Mouse (Mus musculus) adrenal gland, postnatal 4 days (tissue): ENCODE results near the gene Emp3. TPM values are rescaled to one million over a fixed set of nuclear protein-coding genes. Genes with fewer than 3 reads are reported as not detected.
"Not testable (repeated sequence)": the region's sequence is repeated elsewhere in the genome, so short reads cannot be mapped to it uniquely, and the experiment has no call there.

Source experiments
- DNase-seq, 2 experiments: peaks; one replicate each; pipeline ENCODE4 v3.0.0; 2021 to 2022; ENCODE audit warnings: low spot score in 2 of 2, mixed read lengths in 2 of 2
- long read RNA-seq, 2 experiments: library from polyadenylated mRNA; stranded (forward); transcript quantifications; one replicate each; pipeline ENCODE4 v2.0.0; 2021
- total RNA-seq, 2 experiments: library from RNA; stranded (reverse); gene quantifications; 2 replicates each; pipeline ENCODE4 v1.2.3; 2021

Emp3 gene
- 100 to 1,000 TPM; 191 to 202 TPM for total RNA-seq
- long read RNA-seq, experiment 1, transcript Emp3-202 (5 exons, 784 nt) = minor isoform, 7 of 168 reads
- long read RNA-seq, experiment 1, transcript Emp3-204 (3 exons, 380 nt) = minor isoform, 6 of 168 reads
- long read RNA-seq, experiment 1, transcript Emp3-201 (5 exons, 736 nt) = major isoform, 147 of 168 reads
- long read RNA-seq, experiment 1, partial matches to known transcripts = 5 of 168 reads
- long read RNA-seq, experiment 1, other reads (novel, unspliced or antisense) = 1 of 168 reads
- long read RNA-seq, experiment 2, transcript Emp3-204 (3 exons, 380 nt) = minor isoform, 8 of 138 reads
- long read RNA-seq, experiment 2, transcript Emp3-201 (5 exons, 736 nt) = major isoform, 115 of 138 reads
- long read RNA-seq, experiment 2, partial matches to known transcripts = 6 of 138 reads
- long read RNA-seq, experiment 2, other reads (novel, unspliced or antisense) = 6 of 138 reads

DNA sequence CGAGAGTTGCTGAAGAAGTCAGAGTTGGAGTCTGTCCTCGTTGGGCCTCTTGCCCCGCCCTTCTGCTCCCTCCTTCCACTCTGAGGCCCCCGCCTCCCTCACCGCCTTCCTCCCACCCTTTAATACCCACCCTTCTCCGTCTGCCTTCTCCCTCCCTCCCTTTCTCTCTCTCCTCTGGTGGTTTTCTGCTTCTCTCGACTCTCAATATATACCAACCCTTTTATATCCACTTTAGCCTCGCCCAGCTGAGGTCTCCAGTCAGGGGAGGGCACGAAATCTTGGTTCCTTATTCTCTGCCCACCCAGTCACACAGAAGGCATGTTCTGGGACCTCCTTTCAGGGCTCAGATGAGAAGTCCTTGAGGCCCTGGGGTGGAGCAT, at the start of gene Emp3:
TSS of gene Emp3 (minus strand) at position 163 of the 380 bp plus-strand sequence.
- DNase-seq = no peak

DNA sequence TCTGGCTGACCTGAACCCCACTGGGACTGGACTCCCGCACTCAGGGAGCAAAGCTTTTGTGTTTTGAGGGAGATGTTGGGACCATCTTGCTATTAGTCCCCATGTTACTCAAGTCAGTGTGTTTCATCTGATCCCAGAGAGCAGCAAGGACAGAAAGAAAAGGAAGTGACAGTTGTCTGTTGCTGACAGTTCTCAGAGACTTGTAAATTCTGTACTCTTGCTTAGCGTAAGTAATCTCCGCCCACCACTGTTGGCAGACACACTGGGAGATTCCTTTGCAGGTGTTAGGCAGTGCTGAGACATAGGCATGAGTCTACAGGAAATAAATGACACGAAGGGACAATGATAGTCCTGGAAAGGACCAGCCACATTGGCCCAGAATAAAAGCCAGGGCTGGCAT, 35.4 kb upstream of the Emp3 start:
- DNase-seq = no peak

DNA sequence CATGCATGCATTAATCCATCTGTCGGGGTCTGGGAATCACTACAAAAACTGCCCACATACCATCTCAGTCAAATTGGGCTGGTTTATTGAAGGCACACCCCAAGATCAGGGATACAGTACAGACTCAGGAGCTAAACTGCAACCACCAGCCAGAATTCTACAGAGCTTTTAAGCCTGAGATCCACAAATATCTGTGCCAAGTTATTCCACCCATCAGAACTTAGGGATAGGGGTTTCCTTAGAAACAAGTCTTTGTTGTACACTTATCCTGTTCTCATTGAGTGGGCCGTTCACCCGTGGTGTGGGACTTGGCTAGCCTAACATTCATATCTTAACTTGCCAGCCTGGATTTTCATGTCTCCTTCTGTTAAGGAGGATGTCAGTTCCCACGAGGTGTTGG, 27.9 kb upstream of the Emp3 start:
- DNase-seq = no peak

DNA sequence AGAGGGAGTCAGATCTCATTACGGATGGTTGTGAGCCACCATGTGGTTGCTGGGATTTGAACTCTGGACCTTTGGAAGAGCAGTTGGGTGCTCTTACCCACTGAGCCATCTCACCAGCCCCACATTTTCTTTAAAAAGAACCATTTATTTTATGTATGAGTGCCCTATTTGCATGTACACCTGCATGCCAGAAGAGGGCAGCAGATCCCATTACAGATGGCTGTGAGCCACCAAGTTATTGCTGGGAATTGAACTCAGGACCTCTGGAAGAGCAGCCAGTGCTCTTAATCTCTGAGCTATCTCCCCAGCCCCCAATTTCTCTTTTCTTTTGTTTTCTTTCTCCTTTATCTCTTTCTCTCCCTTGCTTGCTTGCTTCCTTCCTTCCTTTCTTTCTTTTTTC, 22.1 kb upstream of the Emp3 start:
- not testable (repeated sequence) for DNase-seq

DNA sequence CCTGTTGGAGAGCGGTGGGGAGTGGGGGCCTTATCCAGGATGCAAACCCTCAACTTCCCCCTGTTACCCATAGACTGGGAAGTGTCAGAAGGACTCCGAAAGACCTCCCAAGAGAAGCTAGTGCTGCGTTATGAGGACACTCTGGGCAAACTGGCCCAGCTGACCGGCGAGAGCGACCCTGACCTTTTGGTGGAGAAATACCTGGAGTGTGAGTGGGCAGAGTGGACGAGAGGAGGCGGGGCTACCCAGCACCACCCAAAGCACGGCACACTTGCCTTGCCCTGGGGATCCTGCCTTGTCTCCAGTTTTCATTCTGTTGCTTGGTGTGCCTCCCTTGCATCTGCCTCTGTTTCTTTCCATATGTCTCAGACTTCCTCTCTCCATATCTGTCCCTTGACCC, 20.8 kb upstream of the Emp3 start:
- DNase-seq = no peak

DNA sequence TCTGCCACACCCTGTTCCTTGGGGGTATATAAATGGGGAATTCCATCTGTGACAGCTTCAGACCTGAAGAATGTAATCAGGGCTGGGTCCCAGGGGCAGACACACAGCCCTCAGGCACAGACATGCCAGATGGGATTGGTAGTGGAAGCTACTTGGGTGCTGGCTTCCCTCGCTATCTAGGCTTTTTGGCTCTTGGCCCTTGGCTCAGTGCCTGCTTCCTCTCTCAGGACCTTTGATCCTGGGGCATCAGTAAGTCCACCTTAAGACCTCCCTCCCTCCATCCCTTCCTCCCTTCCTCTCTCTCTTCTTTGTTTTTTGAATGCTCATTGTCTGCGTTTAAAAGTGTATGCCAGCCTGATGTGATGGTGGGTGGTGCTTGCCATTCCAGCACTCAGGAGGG, 18.6 kb upstream of the Emp3 start:
- DNase-seq = no peak

DNA sequence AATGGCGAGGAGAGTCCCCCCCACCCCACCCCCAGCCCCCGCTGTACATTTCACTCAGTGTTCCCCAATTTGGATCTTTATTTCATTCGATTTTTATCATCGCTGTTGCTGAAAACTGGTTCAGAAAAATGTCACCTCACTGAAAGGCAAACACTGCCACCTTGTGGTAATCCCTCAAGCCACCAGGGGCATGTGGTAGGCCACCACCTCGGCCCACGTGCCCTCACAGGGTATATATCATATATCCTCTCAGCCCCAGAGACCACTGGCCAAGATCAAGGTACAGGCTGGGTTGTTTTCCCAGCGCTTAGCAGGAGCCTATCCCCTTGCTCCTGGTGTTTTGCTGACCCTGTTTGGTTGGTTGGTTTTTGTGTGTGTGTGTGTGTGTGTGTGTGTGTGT, 13.9 kb upstream of the Emp3 start:
- no peak for DNase-seq

DNA sequence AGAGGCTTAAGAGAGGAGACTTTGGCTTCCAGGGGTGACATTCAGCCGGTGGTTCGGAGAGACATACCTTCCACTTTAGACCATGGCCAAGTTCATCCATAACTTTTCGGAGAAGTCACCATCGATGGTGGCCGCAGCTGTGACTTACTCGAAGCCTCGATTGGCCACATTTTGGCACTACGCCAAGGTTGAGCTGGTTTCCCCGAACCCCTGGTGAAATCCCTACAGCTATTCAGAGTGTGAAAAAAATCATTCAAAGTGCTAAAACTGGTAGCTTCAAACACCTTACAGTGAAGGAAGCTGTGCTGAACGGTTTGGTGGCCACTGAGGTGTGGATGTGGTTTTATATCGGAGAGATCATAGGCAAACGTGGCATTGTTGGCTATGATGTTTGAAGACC, 12.6 kb upstream of the Emp3 start:
- not testable (repeated sequence) for DNase-seq

DNA sequence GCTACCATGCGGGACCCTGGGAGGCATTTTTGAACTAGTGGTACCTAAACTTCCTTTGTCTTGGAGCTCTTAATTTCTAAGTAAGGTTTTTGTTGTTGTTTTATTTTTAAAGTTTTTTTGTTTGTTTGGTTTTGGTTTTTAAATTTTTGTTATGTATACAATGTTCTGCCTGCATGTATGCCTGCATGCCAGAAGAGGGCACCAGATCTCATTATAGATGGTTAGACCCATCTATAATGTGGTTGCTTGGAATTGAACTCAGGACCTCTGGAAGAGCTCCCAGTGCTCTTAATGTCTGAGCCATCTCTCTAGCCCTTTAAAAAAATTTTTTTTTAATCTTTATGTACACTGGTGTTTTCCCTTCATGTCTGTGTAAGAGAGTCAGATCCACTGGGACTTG, 8.5 kb upstream of the Emp3 start:
- no peak for DNase-seq

DNA sequence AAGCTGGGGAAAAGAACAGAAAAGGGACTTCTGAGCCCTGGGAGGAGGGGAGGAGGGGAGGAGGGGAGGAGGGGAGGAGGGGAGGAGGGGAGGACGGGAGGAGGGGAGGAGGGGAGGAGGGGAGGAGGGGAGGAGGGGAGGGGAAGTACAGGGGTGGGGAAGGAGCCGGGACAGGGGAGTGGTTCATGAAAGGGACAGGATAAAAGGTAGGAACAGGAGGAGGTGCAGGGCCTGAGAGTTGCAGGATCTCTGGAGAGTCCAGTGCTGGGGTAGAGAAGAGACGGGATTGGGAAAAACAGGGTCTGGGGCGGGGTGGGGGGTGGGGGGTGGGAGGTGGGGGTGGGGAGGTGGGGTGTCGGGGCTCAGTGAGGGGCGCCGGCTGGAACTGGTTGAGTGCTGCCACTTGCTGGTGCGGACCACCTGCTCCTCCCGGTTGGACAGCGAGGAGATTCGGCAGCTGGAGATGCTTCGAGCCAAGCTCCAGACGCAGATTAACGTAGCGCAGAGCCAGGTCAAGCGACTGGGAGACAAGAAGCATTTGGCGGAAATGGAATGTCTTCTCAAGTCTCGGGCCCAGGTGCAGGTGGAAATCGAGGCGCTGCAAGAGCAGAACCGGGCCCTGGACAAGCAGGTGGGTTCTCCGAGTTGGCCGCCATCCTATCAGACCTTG, 7.6 kb upstream of the Emp3 start:
- no peak for DNase-seq

DNA sequence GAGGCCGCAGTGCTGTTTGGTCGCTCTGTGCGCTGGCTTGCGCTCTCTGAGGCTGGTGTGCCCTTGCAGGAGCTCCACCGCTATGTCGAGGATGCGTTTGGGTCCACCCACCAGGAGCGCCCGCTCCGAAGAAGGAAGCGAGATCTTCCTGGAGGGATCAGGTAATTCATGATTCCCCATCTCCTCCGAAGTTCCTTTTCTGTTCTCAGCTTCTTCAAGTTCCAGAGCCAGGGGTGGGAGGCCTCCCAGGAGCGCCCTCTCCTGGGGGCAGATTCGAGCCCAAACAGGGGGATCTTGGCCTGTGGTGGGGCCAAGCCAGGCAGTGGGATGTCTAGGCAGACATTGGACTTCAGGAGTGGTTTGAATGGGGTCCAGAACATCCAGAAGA, 3.2 kb upstream of the Emp3 start:
- no peak for DNase-seq

DNA sequence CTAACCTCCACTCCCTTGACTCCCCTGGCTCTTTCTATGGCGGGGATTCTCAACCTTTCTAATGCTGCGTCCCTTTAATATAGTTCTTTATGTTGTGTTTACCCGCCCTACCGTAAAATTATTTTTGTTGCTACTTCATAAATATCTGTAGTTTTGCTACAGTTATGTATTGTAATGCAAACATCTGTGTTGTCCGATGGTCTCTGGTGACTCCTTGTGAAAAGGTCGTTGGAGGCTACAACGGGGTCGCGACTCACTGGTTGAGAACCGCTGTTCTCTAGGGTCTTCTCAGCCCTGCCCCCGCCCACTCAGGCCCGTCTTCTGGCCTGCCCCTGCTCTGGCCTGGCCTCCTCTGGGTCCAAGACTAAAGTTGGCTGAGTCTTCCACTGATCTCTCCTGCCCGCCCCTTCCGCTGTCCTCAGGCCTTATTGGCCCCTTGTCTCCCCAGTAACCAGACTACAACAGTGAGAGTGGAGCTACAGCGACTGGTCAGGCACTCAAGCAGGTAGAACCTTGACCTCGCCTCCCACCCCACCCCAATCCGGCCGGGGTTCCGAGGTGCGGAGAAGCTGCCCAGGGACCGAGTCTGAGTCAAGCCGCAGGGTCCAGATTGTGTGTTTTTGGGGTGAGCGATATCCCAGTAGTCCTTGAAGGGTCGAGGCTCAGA, 2.7 kb upstream of the Emp3 start, which contains the start of gene Ccdc114:
TSS of gene Ccdc114 (plus strand) at position 311 of the 667 bp plus-strand sequence.
- DNase-seq = peak; percentile 38 to 72

DNA sequence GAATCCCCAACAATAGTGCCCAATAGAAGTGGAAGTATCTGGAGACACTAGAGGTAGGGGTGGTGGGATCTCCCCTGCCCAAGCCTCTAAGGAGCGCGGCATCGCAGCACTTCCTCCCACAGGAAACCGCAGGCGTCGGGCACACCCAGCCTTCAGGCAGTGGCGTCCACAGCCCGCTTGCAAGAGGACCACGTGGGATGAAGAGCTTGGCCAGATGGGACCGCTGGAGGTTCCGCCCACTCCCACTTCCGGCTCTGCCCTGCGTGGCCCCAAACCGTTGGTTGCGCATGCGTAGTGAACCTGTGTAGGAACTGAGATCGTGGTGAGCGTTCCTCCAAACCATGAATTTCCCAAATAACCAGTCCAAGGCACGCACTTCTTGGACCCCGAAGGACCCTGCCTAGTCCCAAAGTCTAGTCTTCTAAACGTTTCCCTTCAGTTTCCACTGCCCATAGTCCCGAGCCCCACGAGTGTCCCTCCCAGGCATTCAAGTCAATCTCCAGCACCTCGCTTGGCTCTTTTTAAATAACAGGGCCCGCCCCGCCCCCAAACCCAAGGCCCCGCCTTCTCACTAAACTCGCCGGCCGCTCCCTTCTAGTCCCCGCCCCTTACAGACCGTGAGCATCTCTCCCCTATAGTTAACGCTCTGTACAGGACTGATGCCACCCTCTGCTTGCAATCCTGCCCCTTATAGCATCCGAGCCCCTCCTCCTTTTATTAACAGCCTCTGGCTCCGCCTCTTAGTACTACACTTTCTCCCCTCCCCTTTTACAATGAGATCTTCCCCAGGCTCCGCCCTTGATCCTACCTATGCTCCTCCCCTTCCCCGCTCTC, 1.9 kb upstream of the Emp3 start:
- DNase-seq = peak; percentile 67 to 90

DNA sequence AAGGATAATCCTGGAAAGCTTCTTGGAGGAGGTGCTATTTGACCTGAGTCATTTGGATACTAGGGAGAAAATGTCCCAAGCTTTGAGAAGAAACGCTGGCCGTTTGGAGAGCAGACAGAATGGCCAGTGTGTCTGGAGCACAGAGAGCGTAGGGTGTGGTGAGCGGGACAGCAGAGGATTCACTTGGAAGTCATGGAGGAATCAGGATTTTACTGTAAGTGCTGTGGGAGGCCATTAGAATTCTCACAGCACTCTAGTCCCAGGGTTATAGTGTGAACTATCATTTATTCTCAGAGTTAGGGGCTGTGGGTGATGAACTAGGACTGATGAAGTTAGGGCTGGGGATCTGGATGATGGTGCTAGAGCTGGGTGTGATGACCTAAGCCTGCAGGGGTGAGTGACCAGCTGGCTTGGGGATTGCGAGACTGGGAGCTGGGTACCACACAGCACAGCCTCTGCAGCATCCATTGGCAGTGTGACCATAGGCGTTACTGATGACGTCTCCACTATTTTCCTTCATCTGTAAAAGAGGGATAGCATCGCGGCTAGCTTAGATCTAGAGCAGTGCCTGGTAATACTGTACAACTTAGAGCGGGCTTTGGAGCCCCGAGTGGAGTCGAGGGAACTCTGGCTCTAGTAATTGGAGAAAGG, 871 bp upstream of the Emp3 start:
- DNase-seq = no peak

DNA sequence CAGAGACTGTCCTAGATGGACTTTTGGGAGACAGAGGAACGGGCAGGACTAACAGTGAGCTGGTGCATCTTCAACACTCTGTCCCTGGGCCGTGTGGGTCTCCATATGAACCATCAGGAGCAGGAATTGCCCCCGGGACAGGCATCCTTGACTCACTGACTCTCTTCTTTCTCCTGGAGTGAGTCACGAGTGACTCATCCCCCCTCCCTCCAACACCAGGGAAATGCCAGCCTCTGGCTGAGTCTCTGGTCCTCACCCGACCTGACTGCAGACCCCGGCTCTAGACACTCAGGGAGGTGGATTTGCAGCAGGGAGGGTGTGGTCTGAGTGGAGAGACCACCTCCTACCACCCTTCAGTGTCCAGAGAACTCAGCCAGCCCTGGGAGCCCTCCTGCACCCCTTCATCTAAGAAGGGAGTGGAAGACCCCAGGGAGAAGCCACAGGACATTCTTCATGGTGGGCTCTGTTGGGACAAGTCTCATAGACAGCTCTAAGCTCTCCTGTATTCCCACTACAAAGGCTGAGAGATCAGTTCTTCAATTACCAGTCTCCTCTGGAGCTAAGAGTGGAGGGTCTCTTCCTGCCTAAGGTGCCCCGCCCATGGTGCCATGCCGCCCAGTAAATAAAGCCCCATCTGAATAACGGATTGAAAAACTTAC, 492 bp downstream of the Emp3 start:
- DNase-seq = peak in 1 of 2 experiments; percentile 57

DNA sequence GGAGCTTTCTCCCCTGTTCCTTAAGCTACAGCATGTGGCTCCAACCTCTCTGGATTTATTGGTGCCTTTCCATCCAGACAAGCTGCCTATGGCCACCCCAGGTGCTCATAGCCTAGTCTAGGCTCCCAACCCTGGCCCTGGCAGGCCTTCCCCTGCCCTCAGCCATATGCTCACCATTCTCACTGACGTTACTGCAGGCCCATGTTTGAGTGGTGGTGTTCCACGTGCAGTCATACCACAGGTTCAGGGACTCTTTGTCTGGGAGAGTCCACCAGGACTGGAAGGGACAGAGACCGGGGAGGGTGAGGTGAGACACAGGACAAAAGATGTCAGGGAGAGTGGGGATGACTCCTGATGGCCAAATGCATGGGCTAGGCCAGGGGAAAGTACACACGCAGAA, 1.4 kb downstream of the Emp3 start:
- DNase-seq = no peak

DNA sequence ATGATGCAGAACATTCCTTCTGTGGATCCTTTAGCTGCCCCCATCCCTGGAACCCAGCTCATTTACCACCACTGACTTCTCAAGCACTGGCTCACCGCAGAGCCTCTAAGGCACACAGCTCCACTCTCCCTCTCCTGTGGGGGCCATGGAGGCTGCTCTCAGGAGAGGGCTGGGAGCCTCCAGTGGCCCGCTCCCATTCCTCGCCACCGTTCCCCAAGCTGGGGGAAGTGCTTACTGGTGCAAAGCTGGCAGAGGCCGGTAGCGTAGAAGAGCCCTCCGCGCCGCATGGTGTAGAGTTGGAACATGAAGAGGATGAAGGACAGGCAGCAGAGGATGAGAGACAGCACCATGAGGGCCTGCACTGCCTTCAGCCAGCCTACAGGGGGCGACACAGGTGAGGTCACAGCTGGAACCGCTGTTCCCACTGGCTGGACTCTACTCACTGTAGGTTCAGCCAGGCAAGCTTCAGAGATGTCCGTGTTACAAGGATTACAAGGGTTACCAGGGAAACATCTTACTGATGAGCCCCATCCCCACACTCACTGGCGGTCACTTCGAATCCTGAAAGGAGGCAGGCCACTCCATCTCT, 2.0 kb downstream of the Emp3 start:
- DNase-seq = no peak

DNA sequence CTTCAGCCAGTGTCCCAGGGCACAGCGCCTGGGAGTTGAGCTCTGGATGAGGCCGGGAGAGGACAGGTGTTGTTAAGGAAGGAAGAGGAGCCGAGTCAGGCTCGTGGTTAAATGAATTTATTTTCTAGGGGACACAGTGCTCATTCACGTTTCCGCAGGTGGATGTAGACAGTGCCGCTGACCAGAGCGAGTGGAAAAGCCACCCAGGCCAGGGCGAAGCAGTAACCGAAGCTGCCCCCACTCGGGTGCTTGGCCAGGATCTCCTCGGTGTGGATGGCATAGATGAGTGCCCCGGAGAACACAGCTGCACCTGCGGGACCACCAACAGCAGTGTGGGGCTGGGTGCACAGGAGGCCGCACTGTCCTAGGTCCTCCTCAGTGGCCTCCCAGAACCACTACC, 3.3 kb downstream of the Emp3 start:
- DNase-seq = no peak

DNA sequence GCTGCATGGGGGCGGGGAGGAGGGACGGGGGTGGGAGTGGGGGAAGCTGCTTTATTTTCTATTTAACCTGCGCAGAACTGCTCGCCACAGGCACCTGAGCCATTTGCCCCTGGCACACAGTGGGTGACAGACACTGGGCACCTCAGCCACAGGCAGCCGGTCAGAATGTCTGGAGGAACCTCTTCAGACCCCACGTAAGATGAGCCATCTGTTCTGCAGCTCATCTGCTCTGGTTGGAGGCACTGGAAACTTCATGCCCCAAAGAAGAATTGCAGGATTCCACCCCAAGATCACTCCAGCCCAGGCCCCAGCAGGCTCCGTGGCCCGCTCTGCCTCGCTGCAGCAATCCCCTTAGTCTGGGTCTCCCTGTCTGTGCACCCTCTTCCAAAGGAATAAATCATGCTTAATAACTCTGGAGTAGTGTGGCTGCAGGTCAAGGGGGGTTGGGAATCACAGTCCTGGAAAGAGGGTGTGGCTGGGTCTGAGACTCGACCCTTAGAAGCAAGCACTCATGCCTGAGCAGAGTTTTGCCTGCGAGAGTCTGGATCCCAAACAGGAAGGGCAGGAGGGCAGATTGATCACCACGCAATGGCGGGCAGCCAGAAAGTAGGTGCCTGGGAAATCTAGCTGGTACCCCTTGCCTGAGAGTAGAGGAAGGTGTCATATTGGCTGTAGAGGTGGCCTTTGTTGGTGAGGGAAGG, 4.0 kb downstream of the Emp3 start:
- DNase-seq = no peak
